Mouse (Mus musculus): ENCODE measurements around the gene Nfyc.

Gene Nfyc

GRCm38 (mm10) chr4:120831472-120831871, at the start of gene Nfyc:
Gene Nfyc, minus strand, starts transcription at chr4:120831572.
- no peak for DNase-seq (ENCODE audit: extremely low spot score, low read depth, low spot score)

GRCm38 (mm10) chr4:120880731-120881432, 49.5 kb upstream of the Nfyc start:
- no peak for DNase-seq (ENCODE audit: extremely low spot score, low read depth, low spot score)

GRCm38 (mm10) chr4:120879386-120879785, 48.0 kb upstream of the Nfyc start:
- DNase-seq (ENCODE audit: extremely low spot score, low read depth, low spot score), result no peak

GRCm38 (mm10) chr4:120878728-120879127, 47.4 kb upstream of the Nfyc start:
- no peak for DNase-seq (ENCODE audit: extremely low spot score, low read depth, low spot score)

- DNase-seq (ENCODE audit: extremely low spot score, low read depth, low spot score), result no peak
Observed at GRCm38 (mm10) chr4:120875961-120876360, 44.6 kb upstream of the Nfyc start.

GRCm38 (mm10) chr4:120870262-120870748, 38.9 kb upstream of the Nfyc start:
- DNase-seq (ENCODE audit: extremely low spot score, low read depth, low spot score), result no peak

- no peak for DNase-seq (ENCODE audit: extremely low spot score, low read depth, low spot score)
Observed at GRCm38 (mm10) chr4:120868988-120869387, 37.6 kb upstream of the Nfyc start.

- DNase-seq (ENCODE audit: extremely low spot score, low read depth, low spot score), result no peak
Observed at GRCm38 (mm10) chr4:120868246-120868645, 36.9 kb upstream of the Nfyc start.

- peak; percentile 31 for DNase-seq (ENCODE audit: extremely low spot score, low read depth, low spot score)
Observed at GRCm38 (mm10) chr4:120866211-120866610, 34.8 kb upstream of the Nfyc start.

- no peak for DNase-seq (ENCODE audit: extremely low spot score, low read depth, low spot score)
Observed at GRCm38 (mm10) chr4:120859865-120860264, 28.5 kb upstream of the Nfyc start.

GRCm38 (mm10) chr4:120856376-120856775, 25.0 kb upstream of the Nfyc start:
- DNase-seq (ENCODE audit: extremely low spot score, low read depth, low spot score), result no peak

GRCm38 (mm10) chr4:120855360-120856060, 24.1 kb upstream of the Nfyc start:
- DNase-seq (ENCODE audit: extremely low spot score, low read depth, low spot score), result no peak

- DNase-seq (ENCODE audit: extremely low spot score, low read depth, low spot score), result no peak
Observed at GRCm38 (mm10) chr4:120854588-120855319, 23.4 kb upstream of the Nfyc start, which contains the start of gene Rims3. Gene Rims3, plus strand, starts transcription at chr4:120854816.

GRCm38 (mm10) chr4:120850946-120851345, 19.6 kb upstream of the Nfyc start:
- peak; percentile 39 for DNase-seq (ENCODE audit: extremely low spot score, low read depth, low spot score)

GRCm38 (mm10) chr4:120849451-120849850, 18.1 kb upstream of the Nfyc start:
- no peak for DNase-seq (ENCODE audit: extremely low spot score, low read depth, low spot score)

GRCm38 (mm10) chr4:120848909-120849308, 17.5 kb upstream of the Nfyc start:
- no peak for DNase-seq (ENCODE audit: extremely low spot score, low read depth, low spot score)

- DNase-seq (ENCODE audit: extremely low spot score, low read depth, low spot score), result no peak
Observed at GRCm38 (mm10) chr4:120845098-120845497, 13.7 kb upstream of the Nfyc start.

GRCm38 (mm10) chr4:120844423-120845082, 13.2 kb upstream of the Nfyc start:
- DNase-seq (ENCODE audit: extremely low spot score, low read depth, low spot score), result no peak

GRCm38 (mm10) chr4:120841342-120841741, 10.0 kb upstream of the Nfyc start:
- DNase-seq (ENCODE audit: extremely low spot score, low read depth, low spot score), result no peak

GRCm38 (mm10) chr4:120830767-120831166, 605 bp downstream of the Nfyc start:
- DNase-seq (ENCODE audit: extremely low spot score, low read depth, low spot score), result no peak

- no peak for DNase-seq (ENCODE audit: extremely low spot score, low read depth, low spot score)
Observed at GRCm38 (mm10) chr4:120826418-120826817, 5.0 kb downstream of the Nfyc start.
